Mouse (Mus musculus): Measurements from ENCODE around the gene Zbtb2.

The Zbtb2 gene

GRCm38 (mm10) chr10:4380748-4381147 is 7.2 kb downstream of the Zbtb2 start:
- no peak for DNase-seq

GRCm38 (mm10) chr10:4376931-4377330 is 11.0 kb downstream of the Zbtb2 start:
- no peak for DNase-seq

DNA sequence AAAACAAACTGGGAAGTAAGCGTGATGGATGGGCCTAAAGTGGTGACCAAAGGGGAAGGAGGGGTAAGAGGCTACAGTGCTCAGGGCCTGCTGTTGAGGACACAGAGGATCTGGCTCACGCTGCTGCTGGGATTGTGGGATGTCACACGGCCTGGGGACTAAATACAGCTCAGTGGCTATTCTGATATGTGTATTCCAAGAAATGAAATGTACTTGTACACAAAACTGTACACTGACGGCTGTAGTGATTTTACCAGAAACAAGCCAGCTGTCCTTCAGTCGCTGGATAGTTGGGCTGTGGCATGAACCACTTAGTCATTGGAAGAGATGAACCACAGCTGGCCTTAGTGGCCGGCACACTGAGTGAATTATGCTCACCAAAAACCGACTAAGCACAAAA is 11.4 kb downstream of the Zbtb2 start:
- no peak for DNase-seq

DNA sequence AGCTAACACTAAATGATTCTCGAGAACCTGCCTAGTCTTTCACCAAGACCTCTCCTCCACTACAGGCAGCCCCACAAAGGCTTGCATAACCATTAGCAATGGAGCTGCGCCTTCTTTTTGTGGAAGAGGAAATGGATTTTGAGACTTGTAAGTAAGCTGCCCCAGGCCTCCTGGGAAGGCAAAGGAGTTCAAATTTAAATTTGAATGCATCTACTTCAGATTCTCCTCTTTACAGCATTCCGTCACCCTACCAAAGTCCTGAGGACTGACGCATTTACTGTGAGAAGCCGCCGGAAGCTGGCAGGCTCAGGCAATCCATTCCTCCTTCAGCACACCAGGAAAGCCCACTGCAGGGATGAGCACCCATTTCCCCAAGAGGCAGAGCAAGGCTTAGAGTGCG is 12.6 kb downstream of the Zbtb2 start:
- DNase-seq = no peak

GRCm38 (mm10) chr10:4374734-4375133 is 13.2 kb downstream of the Zbtb2 start:
- no peak for DNase-seq

DNA sequence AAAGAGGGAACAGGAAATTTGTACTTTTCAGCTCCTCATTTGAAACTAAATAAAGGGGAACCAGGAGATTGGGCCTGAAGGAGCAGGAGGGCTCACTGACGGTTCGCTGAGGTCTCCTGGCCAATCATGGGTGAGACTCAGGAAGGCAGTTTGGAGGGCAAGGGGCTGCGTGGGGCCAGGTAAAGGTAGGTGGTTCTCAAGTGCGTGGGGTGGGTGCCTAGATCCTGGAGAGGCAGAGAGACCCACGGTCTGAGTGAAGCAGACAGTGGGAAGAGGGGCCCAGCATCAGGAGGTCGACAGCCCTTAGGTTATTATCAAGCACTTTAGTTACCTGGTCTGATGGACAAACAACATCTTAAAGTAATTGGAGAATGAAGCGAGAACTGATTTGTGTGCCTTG is 13.7 kb downstream of the Zbtb2 start:
- DNase-seq = no peak

DNA sequence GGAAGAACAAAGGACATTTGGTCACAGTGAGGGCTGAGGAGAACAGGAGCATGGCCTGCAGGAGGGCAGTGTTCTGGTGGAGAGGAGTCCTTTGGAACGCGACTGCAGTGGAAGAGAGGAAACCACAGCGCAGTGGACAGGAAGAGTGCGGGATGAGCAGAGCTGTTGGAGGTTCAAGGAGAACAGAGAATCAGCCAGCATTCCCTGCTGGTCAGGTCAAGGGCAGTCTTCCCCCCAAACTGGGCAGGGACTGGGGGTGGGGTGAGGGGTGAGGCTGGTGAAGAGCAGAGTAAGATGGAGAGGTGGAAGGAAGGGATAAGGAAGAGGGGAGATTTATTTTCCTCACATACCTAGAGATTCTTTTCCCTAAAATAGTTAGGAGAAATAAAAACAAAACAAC is 14.3 kb downstream of the Zbtb2 start:
- no peak for DNase-seq

- DNase-seq = no peak
Measured at GRCm38 (mm10) chr10:4372011-4372410, 15.9 kb downstream of the Zbtb2 start.

DNA sequence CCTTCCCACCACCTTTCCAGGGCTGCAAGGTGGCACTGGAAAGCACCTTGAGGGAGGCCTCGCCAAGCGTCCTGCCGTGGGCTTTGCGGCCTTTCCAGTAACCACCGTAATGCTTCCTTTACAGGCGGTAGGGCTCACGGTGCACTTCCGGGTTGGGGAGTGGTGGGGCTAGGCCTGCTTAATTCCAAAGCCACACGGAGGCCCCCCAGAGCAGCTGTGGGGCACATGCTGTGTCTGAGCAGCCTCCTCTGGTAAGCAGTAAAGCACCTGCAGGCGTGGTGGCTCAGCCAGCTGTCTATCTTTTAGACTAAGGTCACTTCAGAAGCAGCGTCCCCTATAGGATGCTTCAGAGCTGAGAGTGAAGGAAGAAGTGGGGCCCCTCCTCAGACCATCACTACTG is 17.8 kb downstream of the Zbtb2 start:
- no peak for DNase-seq

DNA sequence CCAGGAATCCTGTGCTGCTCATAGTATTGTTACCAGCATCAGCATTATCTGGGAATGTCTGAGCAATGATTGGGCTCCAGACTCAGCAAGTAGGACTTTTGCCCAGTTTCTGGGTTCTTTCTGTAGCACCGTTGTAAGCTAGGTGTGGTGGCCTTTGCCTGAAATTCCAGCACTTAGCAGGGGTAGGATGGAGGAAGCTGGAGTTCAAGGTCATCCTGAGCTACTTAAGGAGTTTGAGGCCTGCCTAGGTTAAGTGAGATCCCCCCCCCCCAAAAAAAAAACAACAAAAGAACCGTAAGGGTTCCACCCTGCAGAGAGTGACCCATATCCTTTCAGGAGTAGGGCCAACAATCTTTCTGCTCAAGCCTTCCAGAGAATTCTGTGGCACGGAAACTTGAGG is 23.3 kb downstream of the Zbtb2 start:
- no peak for DNase-seq

GRCm38 (mm10) chr10:4357435-4357834 is 30.5 kb downstream of the Zbtb2 start:
- no peak for DNase-seq

DNA sequence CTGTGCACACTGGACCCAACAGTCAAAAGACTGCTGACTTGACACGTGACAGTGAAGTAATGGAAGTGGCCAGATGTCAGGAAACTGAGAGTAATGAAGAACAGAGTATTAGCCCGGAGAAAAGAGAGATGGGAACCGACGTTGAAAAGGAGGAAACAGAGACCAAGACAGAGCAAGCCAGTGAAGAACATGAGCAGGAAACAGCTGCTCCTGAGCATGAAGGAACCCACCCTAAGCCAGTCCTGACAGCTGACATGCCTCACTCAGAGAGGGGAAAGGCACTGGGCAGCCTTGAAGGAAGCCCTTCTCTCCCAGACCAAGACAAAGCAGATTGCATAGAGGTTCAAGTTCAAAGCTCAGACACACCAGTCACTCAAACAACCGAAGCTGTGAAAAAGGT is 31.3 kb downstream of the Zbtb2 start:
- DNase-seq = no peak

DNA sequence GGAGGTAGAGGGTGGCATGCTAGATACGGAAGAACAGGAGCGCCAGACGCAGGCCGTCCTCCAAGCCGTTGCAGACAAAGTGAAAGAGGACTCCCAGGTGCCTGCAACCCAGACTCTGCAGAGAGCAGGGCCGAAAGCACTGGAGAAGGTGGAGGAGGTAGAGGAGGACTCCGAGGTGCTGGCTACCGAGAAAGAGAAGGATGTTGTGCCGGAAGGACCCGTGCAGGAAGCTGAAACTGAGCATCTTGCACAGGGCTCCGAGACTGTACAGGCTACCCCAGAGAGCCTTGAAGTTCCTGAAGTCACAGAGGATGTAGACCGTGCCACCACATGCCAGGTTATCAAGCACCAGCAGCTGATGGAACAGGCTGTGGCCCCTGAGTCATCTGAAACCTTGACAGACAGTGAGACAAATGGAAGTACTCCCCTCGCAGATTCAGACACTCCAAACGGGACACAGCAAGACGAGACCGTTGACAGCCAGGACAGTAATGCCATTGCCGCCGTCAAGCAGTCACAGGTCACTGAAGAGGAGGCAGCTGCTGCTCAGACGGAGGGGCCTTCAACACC is 31.9 kb downstream of the Zbtb2 start:
- no peak for DNase-seq

DNA sequence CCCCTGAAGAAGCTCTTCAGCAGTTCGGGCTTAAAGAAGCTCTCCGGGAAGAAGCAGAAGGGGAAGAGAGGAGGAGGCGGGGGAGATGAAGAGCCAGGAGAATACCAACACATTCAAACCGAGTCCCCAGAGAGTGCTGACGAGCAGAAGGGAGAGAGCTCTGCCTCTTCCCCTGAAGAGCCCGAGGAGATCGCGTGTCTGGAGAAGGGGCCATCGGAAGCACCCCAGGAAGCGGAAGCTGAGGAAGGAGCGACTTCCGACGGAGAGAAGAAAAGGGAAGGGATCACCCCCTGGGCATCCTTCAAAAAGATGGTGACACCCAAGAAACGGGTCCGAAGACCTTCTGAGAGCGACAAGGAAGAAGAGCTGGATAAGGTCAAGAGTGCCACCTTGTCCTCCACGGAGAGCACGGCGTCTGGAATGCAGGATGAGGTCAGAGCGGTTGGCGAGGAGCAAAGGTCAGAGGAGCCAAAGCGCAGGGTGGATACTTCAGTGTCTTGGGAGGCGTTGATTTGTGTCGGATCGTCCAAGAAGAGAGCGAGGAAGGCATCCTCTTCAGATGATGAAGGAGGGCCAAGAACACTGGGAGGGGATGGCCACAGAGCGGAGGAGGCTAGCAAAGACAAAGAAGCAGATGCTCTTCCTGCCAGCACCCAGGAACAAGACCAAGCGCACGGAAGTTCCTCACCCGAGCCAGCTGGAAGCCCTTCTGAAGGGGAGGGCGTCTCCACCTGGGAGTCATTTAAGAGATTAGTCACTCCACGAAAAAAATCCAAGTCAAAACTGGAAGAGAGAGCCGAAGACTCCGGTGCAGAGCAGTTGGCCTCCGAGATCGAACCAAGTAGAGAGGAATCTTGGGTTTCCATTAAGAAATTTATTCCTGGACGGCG is 33.3 kb downstream of the Zbtb2 start:
- no peak for DNase-seq

- no peak for DNase-seq
Measured at GRCm38 (mm10) chr10:4347591-4347990, 40.3 kb downstream of the Zbtb2 start.

DNA sequence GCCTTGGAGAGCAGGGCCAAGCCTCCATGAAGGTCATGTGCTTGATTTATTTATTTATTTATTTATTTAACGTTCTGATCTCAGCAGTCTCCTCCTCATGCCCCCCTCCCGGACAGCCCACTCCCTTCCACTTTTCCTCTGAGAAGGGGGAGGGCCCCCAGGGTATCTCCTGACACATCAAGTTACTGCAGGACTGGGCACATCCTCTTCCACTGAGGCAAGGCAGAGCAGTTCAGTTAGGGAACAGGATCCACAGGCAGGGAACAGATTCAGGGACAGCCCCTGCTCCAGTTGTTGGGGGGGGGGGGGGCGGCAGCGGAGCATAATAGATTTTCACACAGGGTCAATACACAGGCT is 40.8 kb downstream of the Zbtb2 start:
- DNase-seq = no peak

- DNase-seq = peak; percentile 92
Measured at GRCm38 (mm10) chr10:4346489-4347135, 41.3 kb downstream of the Zbtb2 start.

- DNase-seq = no peak
Measured at GRCm38 (mm10) chr10:4341430-4341829, 46.5 kb downstream of the Zbtb2 start.

DNA sequence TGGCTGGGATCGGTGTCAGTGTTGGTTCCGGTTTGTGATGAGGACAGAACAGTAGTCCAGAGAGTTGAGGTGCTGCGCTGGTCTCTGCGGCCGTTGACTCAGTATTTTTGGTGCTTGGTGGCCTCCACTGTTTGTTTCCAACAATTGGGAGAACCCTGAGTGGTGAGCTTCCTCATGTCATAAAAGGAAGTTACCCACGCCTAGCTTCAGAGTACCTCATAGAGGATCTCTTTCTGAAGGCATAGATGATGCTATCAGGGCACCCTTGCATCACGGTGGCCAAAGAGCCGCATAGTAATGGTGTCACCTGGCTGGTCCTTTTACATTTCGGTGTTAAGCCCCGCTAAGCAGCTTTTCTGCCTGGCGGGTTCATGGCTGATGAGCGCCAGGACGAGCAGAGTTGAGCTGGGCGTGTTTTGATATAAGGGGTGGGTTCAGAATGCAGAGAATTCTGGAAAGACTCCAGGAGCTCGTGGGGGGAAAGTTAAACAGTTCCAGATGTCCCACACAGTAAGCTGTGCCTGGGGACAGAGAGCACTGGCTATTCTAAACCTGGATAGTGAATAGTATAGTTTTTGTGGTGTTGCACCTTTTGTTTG is 48.9 kb downstream of the Zbtb2 start:
- DNase-seq = peak; percentile 17

- peak; percentile 86 for DNase-seq
Measured at GRCm38 (mm10) chr10:4334039-4334683, 53.7 kb downstream of the Zbtb2 start.

DNA sequence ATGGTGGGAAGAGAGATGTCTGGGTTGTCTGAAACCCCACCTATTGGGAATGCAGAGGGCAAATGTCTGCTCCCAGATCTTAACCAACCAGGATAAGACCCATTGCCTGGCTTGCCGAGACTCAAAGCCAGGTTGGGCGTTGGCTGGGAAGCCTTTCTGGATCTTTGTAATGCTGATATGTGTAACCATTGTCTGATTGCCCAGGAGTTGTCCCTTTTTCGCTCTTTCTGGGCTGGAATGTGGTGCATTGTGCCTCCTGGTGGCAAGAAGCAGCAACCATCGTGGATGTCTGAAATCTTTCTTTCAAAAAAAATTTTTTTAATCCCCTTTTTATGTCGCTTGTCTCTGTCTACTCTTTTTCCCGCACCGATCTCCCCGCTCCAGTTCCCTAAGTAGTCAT is 54.6 kb downstream of the Zbtb2 start:
- peak; percentile 53 for DNase-seq

DNA sequence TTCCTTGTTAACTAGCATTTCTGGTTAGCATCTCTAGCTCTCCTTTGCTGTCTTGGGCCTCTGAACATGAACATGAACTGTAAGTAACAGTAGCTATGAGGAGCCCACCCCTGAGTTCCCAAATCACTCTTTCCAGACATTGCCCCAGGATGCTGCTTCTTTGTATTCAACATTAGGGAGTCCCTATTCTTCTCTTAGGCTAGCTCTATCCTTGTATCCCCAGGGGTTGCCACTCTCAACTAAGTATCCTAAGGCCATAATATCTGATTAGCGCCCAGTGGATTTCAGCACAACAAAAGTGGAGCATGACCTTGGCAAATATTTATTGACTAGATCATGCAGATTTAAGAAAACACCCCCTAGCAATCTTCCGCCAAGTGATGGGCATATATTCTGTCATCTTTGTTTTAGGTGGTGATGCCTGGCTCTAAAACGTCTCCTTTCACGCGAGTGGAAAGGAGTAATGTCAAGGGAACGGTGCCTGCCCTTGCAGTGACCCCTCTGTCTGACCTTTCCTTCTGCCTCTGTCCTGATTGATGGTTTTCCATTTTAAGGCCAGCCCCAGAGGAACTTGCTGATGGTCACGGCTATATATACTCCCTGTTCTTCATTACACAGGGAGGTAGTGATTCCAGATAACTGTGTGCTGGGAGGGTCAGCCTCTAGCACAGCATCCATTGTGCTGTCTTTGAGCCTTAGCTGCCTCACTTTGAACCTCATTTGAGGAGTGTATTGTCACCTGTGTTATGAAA is 55.5 kb downstream of the Zbtb2 start:
- no peak for DNase-seq

GRCm38 (mm10) chr10:4327716-4328115 is 60.2 kb downstream of the Zbtb2 start:
- no peak for DNase-seq
